Mouse (Mus musculus): ENCODE data around the gene Tubb5. TPM values are rescaled to one million over a fixed set of nuclear protein-coding genes. Genes with fewer than 3 reads are reported as not detected.
A peak's percentile ranks its signal among the peaks of the same experiment; 100 is the strongest.
"Not testable (repeated sequence)": the region's sequence is repeated elsewhere in the genome, so short reads cannot be mapped to it uniquely, and the experiment has no call there.

The Tubb5 gene
- total RNA-seq, 4 experiments from 2014 or later: 26.7 to 34.5 (median 28.3) TPM

GRCm38 (mm10) chr17:35861198-35861857 is 23.2 kb upstream of the Tubb5 start, which contains the start of gene Nrm:
Nrm (plus strand) TSS chr17:35861318.
- peak; percentile 78 to 83 for DNase-seq (ENCODE audit: low spot score in 2 of 2)

GRCm38 (mm10) chr17:35860831-35861197 is 22.7 kb upstream of the Tubb5 start:
- no peak for DNase-seq (ENCODE audit: low spot score in 2 of 2)

GRCm38 (mm10) chr17:35859835-35860234 is 21.7 kb upstream of the Tubb5 start:
- no peak for DNase-seq (ENCODE audit: low spot score in 2 of 2)

GRCm38 (mm10) chr17:35859371-35859770 is 21.3 kb upstream of the Tubb5 start:
- no peak for DNase-seq (ENCODE audit: low spot score in 2 of 2)

GRCm38 (mm10) chr17:35850974-35851373 is 12.9 kb upstream of the Tubb5 start:
- no peak for DNase-seq (ENCODE audit: low spot score in 2 of 2)

- DNase-seq (ENCODE audit: low spot score in 2 of 2): no peak
Measured at GRCm38 (mm10) chr17:35848112-35848511, 10.0 kb upstream of the Tubb5 start.

- no peak for DNase-seq (ENCODE audit: low spot score in 2 of 2)
Measured at GRCm38 (mm10) chr17:35843514-35843913, 5.4 kb upstream of the Tubb5 start.

GRCm38 (mm10) chr17:35842006-35842405 is 3.9 kb upstream of the Tubb5 start:
- no peak for DNase-seq (ENCODE audit: low spot score in 2 of 2)

- DNase-seq (ENCODE audit: low spot score in 2 of 2): peak; percentile 100
Measured at GRCm38 (mm10) chr17:35841076-35841950, 3.2 kb upstream of the Tubb5 start, which contains the start of gene Mdc1. Mdc1 (plus strand) TSS chr17:35841515.

- DNase-seq (ENCODE audit: low spot score in 2 of 2): no peak
Measured at GRCm38 (mm10) chr17:35840561-35840960, 2.5 kb upstream of the Tubb5 start.

- DNase-seq (ENCODE audit: low spot score in 2 of 2): not testable (repeated sequence)
Measured at GRCm38 (mm10) chr17:35839002-35839401, 896 bp upstream of the Tubb5 start.

GRCm38 (mm10) chr17:35838570-35838969 is 464 bp upstream of the Tubb5 start:
- no peak for DNase-seq (ENCODE audit: low spot score in 2 of 2)

GRCm38 (mm10) chr17:35837487-35837886 is 619 bp downstream of the Tubb5 start:
- no peak for DNase-seq (ENCODE audit: low spot score in 2 of 2)

GRCm38 (mm10) chr17:35836991-35837422 is 1.1 kb downstream of the Tubb5 start:
- peak; percentile 73 to 79 for DNase-seq (ENCODE audit: low spot score in 2 of 2)

- peak; percentile 76 to 80 for DNase-seq (ENCODE audit: low spot score in 2 of 2)
Measured at GRCm38 (mm10) chr17:35836178-35836965, 1.7 kb downstream of the Tubb5 start.

- no peak for DNase-seq (ENCODE audit: low spot score in 2 of 2)
Measured at GRCm38 (mm10) chr17:35835424-35836140, 2.5 kb downstream of the Tubb5 start.

GRCm38 (mm10) chr17:35834696-35835422 is 3.2 kb downstream of the Tubb5 start:
- no peak for DNase-seq (ENCODE audit: low spot score in 2 of 2)

GRCm38 (mm10) chr17:35833894-35834293 is 4.2 kb downstream of the Tubb5 start:
- DNase-seq (ENCODE audit: low spot score in 2 of 2): no peak

- DNase-seq (ENCODE audit: low spot score in 2 of 2): no peak
Measured at GRCm38 (mm10) chr17:35833239-35833751, 4.8 kb downstream of the Tubb5 start.
